Mouse (Mus musculus) limb, embryonic 13.5 days (tissue): ENCODE measurements around the gene Tmed1. TPM values are rescaled to one million over a fixed set of nuclear protein-coding genes. Genes with fewer than 3 reads are reported as not detected.

ENCODE experiments used
- ATAC-seq: fragments of 200-750 bp; cut with Nextera tagmentation; 2 replicates; pipeline ENCODE4 v1.8.0; 2017; ENCODE audit warnings: low read depth, moderate number of reproducible peaks, moderate TSS enrichment; ENCODE audit not compliant: low FRiP score
- H3K27ac ChIP-seq: fragments of 300-500 bp; sonication (generic); 2 replicates; pipeline ENCODE4 v1.5.1; 2015; ENCODE audit warnings: inconsistent platforms, mild to moderate bottlenecking, moderate library complexity
- H3K27me3 ChIP-seq: fragments of 300-500 bp; sonication (generic); 2 replicates; pipeline ENCODE4 v1.6.1; 2015; ENCODE audit warnings: mild to moderate bottlenecking, inconsistent platforms
- H3K36me3 ChIP-seq: fragments of 300-500 bp; sonication (generic); 2 replicates; pipeline ENCODE4 v1.6.1; 2015; ENCODE audit warnings: inconsistent platforms, mild to moderate bottlenecking, moderate library complexity
- H3K4me1 ChIP-seq: fragments of 300-500 bp; sonication (generic); 2 replicates; pipeline ENCODE4 v1.6.1; 2015; ENCODE audit warnings: inconsistent platforms
- H3K4me2 ChIP-seq: fragments of 300-500 bp; sonication (generic); replicated peaks from 2 replicates; pipeline ENCODE4 v1.6.1; 2015; ENCODE audit warnings: inconsistent platforms, mild to moderate bottlenecking, moderate library complexity
- H3K4me3 ChIP-seq: fragments of 300-500 bp; sonication (generic); 2 replicates; pipeline ENCODE4 v1.5.1; 2015; ENCODE audit warnings: moderate library complexity, mild to moderate bottlenecking, inconsistent platforms
- H3K9ac ChIP-seq: fragments of 300-500 bp; sonication (generic); 2 replicates; pipeline ENCODE4 v1.6.1; 2015; ENCODE audit warnings: mild to moderate bottlenecking, inconsistent platforms
- H3K9me3 ChIP-seq: fragments of 300-500 bp; sonication (generic); 2 replicates; pipeline ENCODE4 v1.6.1; 2016; ENCODE audit warnings: inconsistent platforms
- WGBS: fragments of 180-500 bp; shearing (Covaris S2); methylation state at CpG from one replicate; pipeline ENCODE4 v1.1.7; 2015; 5-methylcytosine and 5-hydroxymethylcytosine counted together
- polyA plus RNA-seq: library from polyadenylated mRNA; unstranded; fragments of >200 nt; fragmentation: Nextera tagmentation; extraction: Ambion mirVana; gene quantifications from 2 replicates; pipeline ENCODE4 v1.2.1, GENCODE M21; 2015

Gene Tmed1
- polyA plus RNA-seq, 1 experiment from 2014 or later = 135 TPM

DNA sequence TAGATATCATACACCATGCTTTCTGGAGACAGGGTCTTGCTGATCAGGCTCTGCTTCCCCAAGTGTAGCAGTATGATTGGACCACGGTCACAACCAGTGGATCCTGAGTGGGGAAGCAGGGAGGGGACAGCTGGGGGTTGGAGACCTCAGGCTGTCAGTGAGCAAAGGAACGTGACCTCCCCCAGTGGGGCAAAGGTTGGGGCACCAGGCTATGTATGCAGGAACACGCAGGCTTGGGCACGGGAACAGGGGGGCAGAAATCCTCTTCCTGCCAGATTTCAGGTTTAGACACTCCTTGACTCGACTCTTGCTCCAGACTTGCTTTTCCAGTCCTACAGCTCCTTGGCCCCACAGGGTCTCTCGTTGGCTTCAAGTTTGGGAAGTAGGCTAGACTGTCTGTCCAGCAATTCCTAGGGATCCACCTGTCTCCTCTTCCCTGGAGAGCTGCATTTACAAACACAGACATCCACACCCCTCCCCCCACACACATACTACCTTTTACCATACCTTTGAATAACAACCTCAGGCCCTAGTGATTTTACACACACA is 8.0 kb upstream of the Tmed1 start:
- Histone ChIP-seq H3K9me3 (no peaks in the 10 kb centered on the region; the same call in 1 of the 2 replicates), H3K4me3 (no peak overlapping the region), H3K27ac (no peak overlapping the region), H3K4me2 (no peak overlapping the region), H3K36me3 (no peaks in the 10 kb centered on the region), H3K9ac (no peak overlapping the region), H3K27me3 (no peaks in the 10 kb centered on the region), H3K4me1 (no peaks in the 10 kb centered on the region)
- ATAC-seq = no peak
- 75% methylated on average over 6 of the region's 6 CpGs for WGBS

DNA sequence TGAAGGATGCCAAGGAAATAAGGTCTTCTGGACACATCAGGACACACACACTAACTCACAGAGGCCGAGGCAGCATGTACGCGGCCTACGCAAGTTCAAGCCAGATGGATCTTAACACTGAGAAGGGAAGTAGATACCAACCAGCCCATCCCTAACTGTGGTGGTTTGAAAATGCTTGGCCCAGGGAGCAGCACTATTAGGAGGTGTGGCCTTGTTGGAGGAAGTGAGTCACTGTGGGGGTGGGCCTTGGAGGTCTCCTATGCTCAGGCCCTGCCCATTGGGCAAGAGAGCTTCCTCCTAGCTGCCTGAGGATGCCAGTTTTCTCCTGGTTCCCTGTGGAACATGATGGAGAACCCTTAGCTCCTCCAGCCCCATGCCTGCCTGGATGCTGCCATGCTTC is 3.4 kb upstream of the Tmed1 start:
- WGBS = 98% methylated on average over 4 of the region's 4 CpGs
- no peak for ATAC-seq
- H3K9ac ChIP-seq = no peak overlapping the region
- no peak overlapping the region for H3K27ac ChIP-seq
- H3K9me3 ChIP-seq = no peaks in the 10 kb centered on the region
- H3K4me3 ChIP-seq = no peak overlapping the region
- no peaks in the 10 kb centered on the region for H3K27me3 ChIP-seq
- no peak overlapping the region for H3K4me2 ChIP-seq
- H3K36me3 ChIP-seq = peaks cover 7% of the 10 kb centered on the region
- peaks cover 16% of the 10 kb centered on the region for H3K4me1 ChIP-seq

DNA sequence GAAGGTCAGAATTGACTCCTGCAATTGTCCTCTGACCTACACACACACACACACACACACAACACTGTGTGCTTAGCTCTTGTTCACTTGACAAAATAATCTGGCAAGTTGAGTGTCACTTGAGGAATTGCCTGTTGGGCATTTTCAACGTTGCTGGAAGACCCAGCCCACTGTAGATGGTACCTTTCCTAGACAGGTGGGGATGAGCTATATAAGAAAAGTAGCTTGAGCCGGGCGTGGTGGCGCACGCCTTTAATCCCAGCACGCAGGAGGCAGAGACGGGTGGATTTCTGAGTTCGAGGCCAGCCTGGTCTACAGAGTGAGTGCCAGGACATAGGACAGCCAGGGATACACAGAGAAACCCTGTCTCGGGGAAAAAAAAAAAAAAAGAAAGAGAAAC is 1.0 kb upstream of the Tmed1 start:
- no peak for ATAC-seq
- Histone ChIP-seq H3K4me3 (peak overlapping the region; percentile 70), H3K27ac (peak overlapping the region; percentile 28; the same call in 1 of the 2 replicates), H3K27me3 (no peaks in the 10 kb centered on the region), H3K4me1 (peaks cover 16% of the 10 kb centered on the region), H3K4me2 (peak overlapping the region; percentile 69), H3K9ac (peak overlapping the region; percentile 77), H3K9me3 (no peaks in the 10 kb centered on the region), H3K36me3 (peaks cover 32% of the 10 kb centered on the region)
- WGBS = 81% methylated on average over 9 of the region's 9 CpGs

DNA sequence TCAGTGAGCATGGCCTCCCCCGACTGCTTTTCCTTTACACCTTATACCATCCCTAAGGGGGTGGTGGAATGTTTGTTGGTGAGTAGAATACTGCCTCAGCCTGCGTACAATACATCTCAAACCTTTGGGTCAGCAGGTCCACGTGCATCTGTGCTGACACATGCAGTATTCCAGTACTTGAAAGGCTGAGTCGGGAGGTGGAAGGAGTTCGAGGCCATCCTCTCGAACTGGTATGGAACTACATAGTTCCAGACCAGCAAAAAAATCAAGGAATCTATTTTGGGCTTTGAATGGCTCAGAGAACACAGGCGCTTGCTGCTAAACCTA is 600 bp upstream of the Tmed1 start:
- H3K4me3 ChIP-seq = peak overlapping the region; percentile 70
- H3K9ac ChIP-seq = peak overlapping the region; percentile 77
- ATAC-seq = no peak; the same call in 1 of the 2 replicates
- 4% methylated on average over 7 of the region's 7 CpGs for WGBS
- peak overlapping the region; percentile 69 for H3K4me2 ChIP-seq
- peaks cover 36% of the 10 kb centered on the region for H3K36me3 ChIP-seq
- no peaks in the 10 kb centered on the region for H3K9me3 ChIP-seq
- no peaks in the 10 kb centered on the region for H3K27me3 ChIP-seq
- H3K4me1 ChIP-seq = peaks cover 16% of the 10 kb centered on the region
- H3K27ac ChIP-seq = peak overlapping the region; percentile 92; the same call in 1 of the 2 replicates

DNA sequence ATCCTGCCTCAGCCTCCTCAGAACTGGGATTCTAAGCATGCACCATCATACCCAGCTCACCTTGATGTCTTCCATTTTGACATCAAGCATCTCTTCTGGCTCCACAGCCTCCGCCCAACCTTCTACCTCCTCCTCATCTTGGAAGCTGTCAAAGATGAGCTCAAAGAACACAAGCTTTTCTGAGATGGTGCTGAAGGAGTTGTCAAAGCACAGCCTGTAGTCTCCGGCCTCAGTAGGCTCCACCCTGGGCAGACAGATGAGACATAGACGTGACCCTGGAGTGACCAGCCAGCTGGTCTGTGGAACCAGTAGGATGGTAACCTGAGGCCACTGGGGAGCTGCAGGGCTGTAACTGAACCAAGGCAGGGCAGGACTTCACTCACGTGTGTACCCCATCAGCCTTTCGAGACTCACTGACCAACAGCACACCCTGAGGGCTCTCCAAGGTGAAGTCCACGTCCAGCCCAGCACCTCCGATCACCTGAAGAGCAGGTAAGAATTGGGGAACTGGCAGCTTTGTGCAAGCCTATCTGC is 1.1 kb downstream of the Tmed1 start:
- no peaks in the 10 kb centered on the region for H3K9me3 ChIP-seq
- ATAC-seq = no peak
- no peaks in the 10 kb centered on the region for H3K27me3 ChIP-seq
- peaks cover 53% of the 10 kb centered on the region for H3K36me3 ChIP-seq
- H3K27ac ChIP-seq = no peak overlapping the region
- H3K4me2 ChIP-seq = peak overlapping the region; percentile 69
- H3K9ac ChIP-seq = peak overlapping the region; percentile 77
- WGBS = 70% methylated on average over 7 of the region's 7 CpGs
- H3K4me3 ChIP-seq = peak overlapping the region; percentile 70
- H3K4me1 ChIP-seq = peaks cover 16% of the 10 kb centered on the region

DNA sequence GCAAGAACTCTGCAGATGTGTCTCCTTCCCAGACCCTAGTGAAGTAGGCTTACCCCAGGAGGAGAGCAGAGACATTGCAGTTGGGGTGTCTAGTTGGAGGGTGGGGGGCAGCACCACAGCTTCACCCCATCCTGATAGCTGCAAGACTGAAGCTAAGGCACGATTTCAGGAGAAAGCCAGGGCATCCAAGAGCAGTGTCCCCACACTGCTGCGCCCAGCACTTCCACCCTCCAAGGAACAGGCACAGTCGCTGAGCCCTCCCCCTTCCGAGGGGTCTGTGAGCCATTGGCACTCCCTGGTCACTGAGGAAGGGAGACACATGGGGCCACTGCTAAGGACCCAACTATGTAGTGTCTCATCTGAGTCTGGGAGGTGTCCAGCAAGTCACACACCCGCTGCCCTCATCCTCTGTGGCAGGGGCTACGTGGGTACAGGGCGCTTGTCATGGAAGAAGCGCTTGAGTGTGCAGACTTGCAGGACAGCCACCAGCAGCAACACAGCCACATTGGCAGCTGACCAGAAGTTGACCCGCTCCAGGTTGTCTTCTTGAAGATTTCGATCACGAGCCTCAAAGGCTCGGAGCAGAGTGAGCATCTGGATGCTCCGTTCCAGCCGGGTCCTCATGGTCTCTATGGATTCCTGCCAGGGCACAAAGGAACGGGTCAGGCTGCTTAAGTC is 2.2 kb downstream of the Tmed1 start:
- no peak overlapping the region for H3K4me3 ChIP-seq
- H3K27ac ChIP-seq = peak overlapping the region; percentile 44; the same call in 1 of the 2 replicates
- H3K4me2 ChIP-seq = no peak overlapping the region
- H3K9ac ChIP-seq = no peak overlapping the region
- H3K27me3 ChIP-seq = no peaks in the 10 kb centered on the region
- peaks cover 62% of the 10 kb centered on the region for H3K36me3 ChIP-seq
- peaks cover 16% of the 10 kb centered on the region for H3K4me1 ChIP-seq
- ATAC-seq = no peak
- H3K9me3 ChIP-seq = no peaks in the 10 kb centered on the region
- 93% methylated on average over 15 of the region's 15 CpGs for WGBS

DNA sequence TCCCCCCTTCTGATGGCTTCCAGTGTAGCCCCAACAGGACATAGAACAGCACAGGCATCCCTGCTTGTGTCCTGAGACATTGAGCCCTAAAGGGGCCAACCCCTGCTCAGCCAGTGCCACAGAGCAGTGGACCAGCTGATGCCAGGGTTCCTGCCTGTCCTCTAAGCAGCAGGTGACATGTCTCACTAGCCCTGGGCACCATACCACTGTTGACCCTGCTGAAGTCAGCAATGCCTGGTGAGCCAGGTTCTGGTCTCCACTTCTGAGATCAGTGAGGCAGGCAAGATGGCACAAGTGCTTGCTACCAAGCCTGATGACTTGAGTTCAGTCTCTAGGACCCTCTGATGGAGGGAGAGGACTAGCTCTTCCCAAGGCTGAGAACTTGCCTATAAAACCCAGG is 4.3 kb downstream of the Tmed1 start:
- Histone ChIP-seq H3K27ac (no peak overlapping the region), H3K4me3 (no peak overlapping the region), H3K27me3 (no peaks in the 10 kb centered on the region), H3K9me3 (no peaks in the 10 kb centered on the region), H3K4me2 (no peak overlapping the region), H3K4me1 (peaks cover 11% of the 10 kb centered on the region), H3K9ac (no peak overlapping the region), H3K36me3 (peaks cover 63% of the 10 kb centered on the region)
- no peak for ATAC-seq

DNA sequence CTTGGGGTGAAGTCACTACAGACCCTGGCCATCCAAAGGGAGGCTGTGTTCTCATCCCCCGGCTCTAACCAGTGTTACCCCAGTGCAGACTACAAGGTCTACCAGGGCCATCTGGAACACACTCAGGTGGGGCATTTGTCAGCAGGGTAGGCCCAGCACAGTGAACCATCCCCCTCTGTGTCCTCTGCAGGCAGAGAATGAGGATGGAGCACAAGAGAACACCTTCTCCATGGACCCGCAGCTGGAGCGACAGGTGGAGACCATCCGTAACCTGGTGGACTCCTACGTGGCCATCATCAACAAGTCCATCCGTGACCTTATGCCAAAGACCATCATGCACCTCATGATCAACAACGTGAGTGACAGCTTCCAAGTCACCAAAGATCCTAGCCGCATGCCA is 6.7 kb downstream of the Tmed1 start:
- H3K4me2 ChIP-seq = no peak overlapping the region
- no peaks in the 10 kb centered on the region for H3K9me3 ChIP-seq
- no peak overlapping the region for H3K4me3 ChIP-seq
- no peaks in the 10 kb centered on the region for H3K27me3 ChIP-seq
- 93% methylated on average over 8 of the region's 8 CpGs for WGBS
- H3K27ac ChIP-seq = no peak overlapping the region
- H3K4me1 ChIP-seq = no peaks in the 10 kb centered on the region
- H3K36me3 ChIP-seq = peaks cover 67% of the 10 kb centered on the region
- ATAC-seq = no peak
- H3K9ac ChIP-seq = no peak overlapping the region

DNA sequence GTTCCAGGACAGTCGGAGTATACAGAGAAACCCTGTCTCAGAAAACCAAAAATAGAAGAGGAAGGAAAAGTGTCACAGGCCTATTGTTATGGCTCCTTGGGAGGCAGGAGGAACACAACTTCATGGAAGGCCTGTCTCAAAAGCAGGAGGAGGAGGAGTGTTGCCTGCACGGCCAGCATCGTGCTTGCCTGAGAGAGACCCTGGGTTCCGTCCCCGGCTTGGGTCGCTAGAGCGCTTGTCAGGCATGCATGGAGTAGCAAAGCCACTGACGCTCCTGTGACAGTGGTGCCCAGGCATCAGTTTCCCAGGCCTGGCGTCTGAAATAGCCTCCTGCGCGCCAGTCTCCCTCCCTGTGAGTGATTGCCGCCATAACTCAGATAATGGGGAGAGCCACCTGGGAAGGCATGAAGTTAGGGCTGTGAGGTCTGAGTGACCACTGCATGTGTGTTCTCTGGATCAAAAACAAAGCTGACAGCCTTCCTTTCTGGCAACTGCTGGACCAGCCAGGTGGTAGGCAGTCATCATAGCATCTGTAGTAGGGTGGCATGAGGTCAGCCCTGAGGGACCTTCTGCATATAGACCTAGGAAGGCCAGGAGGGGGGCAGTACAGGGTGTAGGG is 11.7 kb downstream of the Tmed1 start:
- H3K36me3 ChIP-seq = peaks cover 40% of the 10 kb centered on the region
- no peak overlapping the region for H3K4me3 ChIP-seq
- peak overlapping the region; percentile 97; the same call in 1 of the 2 replicates for H3K27ac ChIP-seq
- ATAC-seq = no peak
- H3K9me3 ChIP-seq = no peaks in the 10 kb centered on the region
- no peak overlapping the region for H3K9ac ChIP-seq
- H3K4me1 ChIP-seq = peaks cover 43% of the 10 kb centered on the region
- H3K27me3 ChIP-seq = no peaks in the 10 kb centered on the region
- WGBS = 90% methylated on average over 12 of the region's 12 CpGs
- no peak overlapping the region for H3K4me2 ChIP-seq

DNA sequence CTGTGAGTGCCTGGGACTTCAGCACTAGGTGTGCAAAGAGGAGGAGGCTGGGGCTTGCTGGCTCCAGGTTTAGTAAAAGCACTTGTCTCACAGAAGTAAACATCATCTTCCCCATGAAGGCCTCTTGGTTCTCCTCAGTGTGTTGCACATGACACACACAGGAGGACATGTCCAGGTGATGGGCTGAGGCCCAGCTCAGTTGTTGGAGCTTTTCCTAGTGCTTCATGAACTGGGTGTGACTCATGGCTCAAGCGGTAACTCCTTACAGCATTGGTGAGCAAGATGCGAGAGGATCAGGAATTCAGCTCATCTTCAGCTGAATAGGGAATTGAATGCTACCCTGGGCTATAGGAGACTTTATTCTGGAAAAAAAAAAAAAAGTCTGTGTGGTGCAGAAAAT is 12.4 kb downstream of the Tmed1 start:
- H3K4me1 ChIP-seq = peaks cover 50% of the 10 kb centered on the region
- peak overlapping the region; percentile 70 for H3K9ac ChIP-seq
- no peak for ATAC-seq

DNA sequence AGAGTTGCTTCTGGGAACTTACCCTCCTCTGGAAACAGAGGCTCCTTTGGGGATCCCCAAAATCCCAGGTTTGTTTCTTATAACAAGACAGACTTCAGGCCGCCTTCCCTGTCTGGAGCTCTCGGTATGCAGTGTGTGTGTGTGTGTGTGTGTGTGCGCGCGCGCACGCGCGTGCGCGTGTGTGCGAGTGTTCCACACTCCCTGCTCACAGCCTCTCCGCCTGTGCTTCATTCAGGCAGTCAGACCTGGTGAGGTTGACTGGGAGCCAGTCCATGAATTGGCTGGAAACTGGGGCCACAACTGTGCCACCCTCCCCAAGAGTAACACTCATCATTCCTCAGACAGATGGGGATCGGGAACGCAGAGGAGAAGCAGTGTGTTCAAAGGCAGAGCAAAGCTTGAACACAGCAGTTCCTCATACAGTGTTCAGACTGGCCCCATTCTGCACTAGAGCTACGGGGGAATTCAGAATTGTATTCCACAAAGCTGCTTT is 13.0 kb downstream of the Tmed1 start:
- Histone ChIP-seq H3K36me3 (peaks cover 45% of the 10 kb centered on the region), H3K27me3 (no peaks in the 10 kb centered on the region), H3K4me2 (peak overlapping the region; percentile 64), H3K4me3 (peak overlapping the region; percentile 43), H3K27ac (peak overlapping the region; percentile 97), H3K4me1 (peaks cover 51% of the 10 kb centered on the region), H3K9me3 (no peaks in the 10 kb centered on the region), H3K9ac (peak overlapping the region; percentile 70)
- WGBS = 40% methylated on average over 16 of the region's 16 CpGs
- peak; percentile 77 for ATAC-seq

More for the DNA sequence above, 12.4 kb downstream of the Tmed1 start:
- peak overlapping the region; percentile 64 for H3K4me2 ChIP-seq
- H3K4me3 ChIP-seq = peak overlapping the region; percentile 43
- no peaks in the 10 kb centered on the region for H3K9me3 ChIP-seq
- H3K27ac ChIP-seq = peak overlapping the region; percentile 97
- peaks cover 40% of the 10 kb centered on the region for H3K36me3 ChIP-seq
- H3K27me3 ChIP-seq = no peaks in the 10 kb centered on the region
- WGBS = 93% methylated on average over 2 of the region's 2 CpGs

DNA sequence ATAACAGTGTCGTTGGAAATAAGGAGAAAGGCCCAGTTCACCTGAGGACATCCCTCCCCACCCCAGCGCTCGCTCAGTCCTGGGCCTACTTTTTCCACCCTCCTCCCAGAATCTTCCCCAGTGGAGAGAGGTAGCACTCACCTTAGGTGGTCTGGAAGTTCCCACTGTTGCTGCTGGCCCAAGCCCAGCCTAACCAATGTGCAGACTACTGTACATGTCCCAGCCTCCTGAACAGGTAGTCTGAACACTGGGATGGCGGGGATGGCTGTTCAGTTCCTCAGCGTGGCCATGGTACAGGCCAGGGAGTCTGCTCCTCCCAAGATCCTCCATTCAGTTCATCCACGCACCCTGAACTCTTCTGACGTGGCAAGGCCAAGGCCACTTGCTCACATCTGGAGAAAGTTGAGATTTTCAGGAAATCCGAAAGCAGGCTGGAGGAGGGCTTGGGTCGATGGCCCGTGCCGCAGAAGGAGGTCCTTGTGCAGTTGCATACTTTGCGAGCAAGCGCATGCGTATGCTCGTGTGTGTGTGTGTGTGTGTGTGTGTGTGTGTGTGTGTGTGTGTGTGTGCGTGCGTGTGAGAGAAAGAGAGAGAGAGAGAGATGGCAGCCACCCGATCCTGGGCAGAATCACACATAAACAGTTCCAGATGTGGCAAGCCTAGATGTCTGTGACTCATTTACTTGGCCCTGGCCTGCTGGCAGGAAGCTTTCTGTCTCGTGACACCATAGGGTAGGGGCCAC is 13.6 kb downstream of the Tmed1 start:
- H3K4me2 ChIP-seq = peak overlapping the region; percentile 64
- H3K27ac ChIP-seq = peak overlapping the region; percentile 97
- H3K4me3 ChIP-seq = peak overlapping the region; percentile 43
- H3K4me1 ChIP-seq = peaks cover 51% of the 10 kb centered on the region
- H3K36me3 ChIP-seq = peaks cover 52% of the 10 kb centered on the region
- no peaks in the 10 kb centered on the region for H3K9me3 ChIP-seq
- ATAC-seq = peak; percentile 91
- H3K9ac ChIP-seq = peak overlapping the region; percentile 70
- 29% methylated on average over 17 of the region's 19 CpGs for WGBS
- H3K27me3 ChIP-seq = no peaks in the 10 kb centered on the region
